Mouse (Mus musculus): ENCODE measurements at regions not wholly inside any gene's neighbourhood (a gene's known extent, or its start where the extent isn't known, plus 50 kb on each side); places are given as distances from the start of the nearest gene placed in this dataset.

GRCm38 (mm10) chr2:134419581-134419980, 134.6 kb downstream of the Hao1 start:
- TF ChIP-seq POLR2A (IDR thresholded peaks at IDR 0.05; ENCODE audit: borderline replicate concordance, extremely low read depth, insufficient read depth, insufficient read length, poor library complexity, severe bottlenecking) (no peak), CTCF (IDR thresholded peaks at IDR 0.05; ENCODE audit: borderline replicate concordance, extremely low read depth, insufficient read depth, insufficient read length) (no peak)
- no peak for DNase-seq (ENCODE audit: low read depth)

- no peak for DNase-seq (ENCODE audit: low read depth)
Observed at GRCm38 (mm10) chr2:134399564-134399963, 154.6 kb downstream of the Hao1 start.

GRCm38 (mm10) chr2:134393421-134393820, 160.7 kb downstream of the Hao1 start:
- TF ChIP-seq CTCF (IDR thresholded peaks at IDR 0.05; ENCODE audit: borderline replicate concordance, extremely low read depth, insufficient read depth, insufficient read length): no peak
- DNase-seq (ENCODE audit: low read depth): no peak

More at GRCm38 (mm10) chr2:134399564-134399963, 154.6 kb downstream of the Hao1 start:
- TF ChIP-seq POLR2A (IDR thresholded peaks at IDR 0.05; ENCODE audit: borderline replicate concordance, extremely low read depth, insufficient read depth, insufficient read length, poor library complexity, severe bottlenecking) (no peak), CTCF (IDR thresholded peaks at IDR 0.05; ENCODE audit: borderline replicate concordance, extremely low read depth, insufficient read depth, insufficient read length) (no peak)

GRCm38 (mm10) chr2:134375116-134375515, 179.1 kb downstream of the Hao1 start:
- no peak for DNase-seq (ENCODE audit: low read depth)
- TF ChIP-seq CTCF (IDR thresholded peaks at IDR 0.05; ENCODE audit: borderline replicate concordance, extremely low read depth, insufficient read depth, insufficient read length) (no peak), POLR2A (IDR thresholded peaks at IDR 0.05; ENCODE audit: borderline replicate concordance, extremely low read depth, insufficient read depth, insufficient read length, poor library complexity, severe bottlenecking) (no peak)

GRCm38 (mm10) chr2:134350894-134351501, 203.2 kb downstream of the Hao1 start:
- peak; percentile 73 for DNase-seq (ENCODE audit: low read depth)
- no peak for TF ChIP-seq POLR2A (IDR thresholded peaks at IDR 0.05; ENCODE audit: borderline replicate concordance, extremely low read depth, insufficient read depth, insufficient read length, poor library complexity, severe bottlenecking)
- TF ChIP-seq CTCF (IDR thresholded peaks at IDR 0.05; ENCODE audit: borderline replicate concordance, extremely low read depth, insufficient read depth, insufficient read length): no peak

GRCm38 (mm10) chr2:134350442-134350841, 203.7 kb downstream of the Hao1 start:
- TF ChIP-seq POLR2A (IDR thresholded peaks at IDR 0.05; ENCODE audit: borderline replicate concordance, extremely low read depth, insufficient read depth, insufficient read length, poor library complexity, severe bottlenecking) (no peak), CTCF (IDR thresholded peaks at IDR 0.05; ENCODE audit: borderline replicate concordance, extremely low read depth, insufficient read depth, insufficient read length) (no peak)
- peak; percentile 84 for DNase-seq (ENCODE audit: low read depth)

GRCm38 (mm10) chr2:134342515-134343140, 211.5 kb downstream of the Hao1 start:
- TF ChIP-seq CTCF (IDR thresholded peaks at IDR 0.05; ENCODE audit: borderline replicate concordance, extremely low read depth, insufficient read depth, insufficient read length): no peak
- no peak for DNase-seq (ENCODE audit: low read depth)

GRCm38 (mm10) chr2:134308092-134308491, 246.1 kb downstream of the Hao1 start:
- DNase-seq (ENCODE audit: low read depth): no peak
- TF ChIP-seq CTCF (IDR thresholded peaks at IDR 0.05; ENCODE audit: borderline replicate concordance, extremely low read depth, insufficient read depth, insufficient read length) (no peak), POLR2A (IDR thresholded peaks at IDR 0.05; ENCODE audit: borderline replicate concordance, extremely low read depth, insufficient read depth, insufficient read length, poor library complexity, severe bottlenecking) (no peak)

- no peak for DNase-seq (ENCODE audit: low read depth)
- TF ChIP-seq CTCF (IDR thresholded peaks at IDR 0.05; ENCODE audit: borderline replicate concordance, extremely low read depth, insufficient read depth, insufficient read length) (no peak), POLR2A (IDR thresholded peaks at IDR 0.05; ENCODE audit: borderline replicate concordance, extremely low read depth, insufficient read depth, insufficient read length, poor library complexity, severe bottlenecking) (no peak)
Observed at GRCm38 (mm10) chr2:134290126-134290691, 264.0 kb downstream of the Hao1 start.

- TF ChIP-seq POLR2A (IDR thresholded peaks at IDR 0.05; ENCODE audit: borderline replicate concordance, extremely low read depth, insufficient read depth, insufficient read length, poor library complexity, severe bottlenecking): no peak
- DNase-seq (ENCODE audit: low read depth): peak; percentile 22
Observed at GRCm38 (mm10) chr2:134275881-134276280, 278.3 kb downstream of the Hao1 start.

GRCm38 (mm10) chr2:134268466-134268865, 285.7 kb downstream of the Hao1 start:
- no peak for DNase-seq (ENCODE audit: low read depth)
- TF ChIP-seq CTCF (IDR thresholded peaks at IDR 0.05; ENCODE audit: borderline replicate concordance, extremely low read depth, insufficient read depth, insufficient read length) (no peak), POLR2A (IDR thresholded peaks at IDR 0.05; ENCODE audit: borderline replicate concordance, extremely low read depth, insufficient read depth, insufficient read length, poor library complexity, severe bottlenecking) (no peak)

Data from brain, embryonic 14.5 days (tissue).